Mouse (Mus musculus) adrenal gland, postnatal 25 days (tissue): ENCODE results near the gene Ftsj3. TPM values are rescaled to one million over a fixed set of nuclear protein-coding genes. Genes with fewer than 3 reads are reported as not detected.
"Not testable (repeated sequence)": the region's sequence is repeated elsewhere in the genome, so short reads cannot be mapped to it uniquely, and the experiment has no call there.

Experiments used
- DNase-seq: peaks from one replicate; pipeline ENCODE4 v3.0.0; 2021; ENCODE audit warnings: mixed read lengths
- total RNA-seq: library from RNA; stranded (reverse); gene quantifications from 2 replicates; pipeline ENCODE4 v1.2.3, GENCODE M21; 2021

The Ftsj3 gene
- total RNA-seq, 1 experiment from 2014 or later, result 52.5 TPM

DNA sequence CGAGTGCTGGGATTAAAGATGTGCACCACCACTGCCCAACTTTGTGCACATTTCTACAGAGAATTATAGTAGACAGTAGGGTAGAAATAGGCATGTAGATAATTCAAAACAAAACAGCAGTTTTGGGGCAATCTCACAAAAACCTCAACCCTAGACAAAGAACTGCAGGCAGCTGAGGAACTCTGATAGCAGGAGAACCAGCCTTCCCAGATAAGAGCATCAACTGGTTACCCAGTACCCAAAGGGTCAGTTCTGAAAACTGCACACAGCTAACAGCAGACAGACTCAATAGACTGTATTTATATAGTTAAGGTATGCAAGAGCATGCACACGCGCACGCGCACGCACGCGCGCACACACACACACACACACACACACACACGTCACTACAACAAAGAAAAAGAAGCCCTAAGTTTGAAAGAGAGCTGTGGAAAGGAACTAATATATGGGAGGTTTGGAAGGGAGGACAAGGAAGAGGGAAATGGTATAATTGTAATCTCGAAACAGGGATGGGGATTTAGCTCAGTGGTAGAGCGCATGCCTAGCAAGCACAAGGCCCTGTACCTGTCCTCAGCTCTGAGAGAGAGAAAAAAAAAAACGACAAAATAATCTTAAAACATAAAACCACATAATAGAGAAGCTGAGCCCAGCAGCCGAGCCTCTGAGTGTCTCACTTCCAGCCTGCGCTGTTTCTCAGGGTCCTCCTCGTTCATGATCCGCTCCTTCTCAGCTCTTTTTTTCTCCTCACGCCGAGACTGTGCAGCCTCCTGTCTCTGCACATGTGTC, 54.3 kb downstream of the Ftsj3 start:
- DNase-seq, result no peak

- DNase-seq, result no peak
Measured at GRCm38 (mm10) chr11:106200756-106201155, 55.1 kb downstream of the Ftsj3 start.

DNA sequence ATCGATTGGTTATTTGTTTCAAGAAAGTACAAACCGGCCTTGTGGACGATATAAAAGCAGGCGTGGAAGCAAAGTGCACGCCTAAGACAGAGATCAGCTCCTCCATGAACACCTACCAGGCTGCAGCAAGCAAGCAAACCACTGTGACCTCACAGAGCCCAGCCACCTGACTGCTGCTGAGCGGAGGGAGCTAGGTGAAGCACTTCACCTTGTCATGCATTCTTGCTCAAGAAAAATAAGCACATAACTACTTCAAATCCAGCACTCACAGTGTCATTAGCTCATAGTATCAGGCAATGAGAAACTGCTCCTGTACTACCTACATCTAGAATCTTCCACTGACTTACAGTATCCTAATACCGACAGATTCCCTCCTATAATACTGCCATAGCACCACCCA, 55.9 kb downstream of the Ftsj3 start:
- DNase-seq, result not testable (repeated sequence)

Other genes starting within 250 kb of the Ftsj3 start
- 0.21 TPM in 1 of 2 replicates, not detected in the other for gene Kcnh6, start 248.0 kb downstream of the Ftsj3 start, total RNA-seq
- gene Dcaf7, start 219.2 kb downstream of the Ftsj3 start, total RNA-seq, result 43.7 and 58.4 TPM in 2 replicates
- gene Taco1, start 190.0 kb downstream of the Ftsj3 start, total RNA-seq, result 28.5 and 36.0 TPM in 2 replicates
- 35.2 and 50.6 TPM in 2 replicates for gene Map3k3, start 171.5 kb downstream of the Ftsj3 start, total RNA-seq
- gene Gm10840, start 95.2 kb downstream of the Ftsj3 start, total RNA-seq, result not detected in 2 replicates
- 10.6 and 16.4 TPM in 2 replicates for gene Limd2, start 95.2 kb downstream of the Ftsj3 start, total RNA-seq
- 9.8 and 19.1 TPM in 2 replicates for gene Strada, start 53.9 kb downstream of the Ftsj3 start, total RNA-seq
- 122 and 172 TPM in 2 replicates for gene Ccdc47, start 39.7 kb downstream of the Ftsj3 start, total RNA-seq
- gene Ddx42, start 39.2 kb downstream of the Ftsj3 start, total RNA-seq, result 57.1 and 64.5 TPM in 2 replicates
- 150 and 151 TPM in 2 replicates for gene Psmc5, start 75 bp upstream of the Ftsj3 start, total RNA-seq
- 89.6 and 114 TPM in 2 replicates for gene Smarcd2, start 16.9 kb upstream of the Ftsj3 start, total RNA-seq
- gene Tcam1, start 20.6 kb upstream of the Ftsj3 start, total RNA-seq, result 0.36 TPM in 1 of 2 replicates, not detected in the other
- gene Gh, start 45.8 kb upstream of the Ftsj3 start, total RNA-seq, result not detected in 2 replicates
- 1.0 and 1.4 TPM in 2 replicates for gene Cd79b, start 58.7 kb upstream of the Ftsj3 start, total RNA-seq
- gene Scn4a, start 97.2 kb upstream of the Ftsj3 start, total RNA-seq, result 0.03 TPM in 1 of 2 replicates, not detected in the other
- gene Prr29, start 109.4 kb upstream of the Ftsj3 start, total RNA-seq, result not detected in 2 replicates
- 16.4 and 17.6 TPM in 2 replicates for gene Icam2, start 132.0 kb upstream of the Ftsj3 start, total RNA-seq
- gene Ern1, start 231.8 kb upstream of the Ftsj3 start, total RNA-seq, result 107 and 122 TPM in 2 replicates